Mouse (Mus musculus): ENCODE measurements around the gene Rnf39. TPM values are rescaled to one million over a fixed set of nuclear protein-coding genes. Genes with fewer than 3 reads are reported as not detected.
A peak's percentile ranks its signal among the peaks of the same experiment; 100 is the strongest.

The Rnf39 gene
- polyA plus RNA-seq (2015; fragmentation: Nextera tagmentation; extraction: Ambion mirVana), result 0.63 and 0.70 TPM in 2 replicates

- WGBS, result 3% methylated on average over 59 of the region's 59 CpGs
- H3K4me3 ChIP-seq (replicated peaks), result peak within 1 kb of the TSS; percentile 42
- H3K36me3 ChIP-seq, result no peaks in the 10 kb centered on the region
- H3K4me1 ChIP-seq (replicated peaks), result peaks cover 30% of the 10 kb centered on the region
- 0 out of 2 replicates have a peak, but pooled peaks have one; percentile 3 for ATAC-seq
- H3K9me3 ChIP-seq, result no peaks in the 10 kb centered on the region
- H3K4me2 ChIP-seq (replicated peaks), result peak within 1 kb of the TSS; percentile 63
- peaks cover 60% of the 10 kb centered on the region for H3K27me3 ChIP-seq
- peak within 1 kb of the TSS; percentile 47 for H3K9ac ChIP-seq (replicated peaks)
- no peak within 1 kb of the TSS for H3K27ac ChIP-seq
Observed at GRCm38 (mm10) chr17:36942791-36943471, at the start of gene Rnf39. Gene Rnf39 (plus strand): TSS chr17:36942918.

GRCm38 (mm10) chr17:36893387-36893786 lies 49.3 kb upstream of the Rnf39 start:
- peaks cover 4% of the 10 kb centered on the region; the same call in 1 of the 2 replicates for H3K27me3 ChIP-seq
- no peak overlapping the region for H3K9ac ChIP-seq (replicated peaks)
- H3K27ac ChIP-seq, result no peak overlapping the region
- no peak overlapping the region for H3K4me2 ChIP-seq (replicated peaks)
- H3K4me1 ChIP-seq (replicated peaks), result no peaks in the 10 kb centered on the region
- no peaks in the 10 kb centered on the region for H3K36me3 ChIP-seq
- ATAC-seq, result no peak
- no peaks in the 10 kb centered on the region for H3K9me3 ChIP-seq
- WGBS, result 82% methylated on average over 5 of the region's 5 CpGs
- no peak overlapping the region for H3K4me3 ChIP-seq (replicated peaks)

- Histone ChIP-seq H3K9me3 (no peaks in the 10 kb centered on the region), H3K27ac (no peak overlapping the region), H3K4me2 (replicated peaks) (no peak overlapping the region), H3K27me3 (peaks cover 2% of the 10 kb centered on the region; the same call in 1 of the 2 replicates), H3K36me3 (no peaks in the 10 kb centered on the region), H3K4me1 (replicated peaks) (no peaks in the 10 kb centered on the region), H3K9ac (replicated peaks) (no peak overlapping the region), H3K4me3 (replicated peaks) (no peak overlapping the region)
- 91% methylated on average over 1 of the region's 1 CpGs for WGBS
- ATAC-seq, result no peak
Observed at GRCm38 (mm10) chr17:36896583-36896982, 46.1 kb upstream of the Rnf39 start.

DNA sequence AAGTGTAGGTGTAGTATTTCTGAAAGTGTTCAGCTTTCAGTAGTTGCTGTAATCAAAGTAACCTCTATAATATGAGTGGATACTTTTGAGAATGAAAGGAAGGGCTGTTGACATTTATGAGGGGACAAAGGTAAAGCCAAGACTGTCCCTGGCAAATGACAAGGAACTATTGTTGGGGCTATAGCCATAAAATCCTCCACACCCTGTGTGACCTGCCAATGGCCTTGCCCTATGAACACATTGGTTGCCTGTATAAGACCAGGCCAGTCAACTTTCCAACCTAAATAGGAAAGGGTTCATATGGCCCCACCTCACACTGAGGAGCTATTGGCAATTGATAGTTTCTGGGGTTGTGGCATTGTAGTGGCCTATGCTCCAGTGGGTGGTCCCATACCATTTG lies 45.7 kb upstream of the Rnf39 start:
- H3K4me2 ChIP-seq (replicated peaks), result no peak overlapping the region
- no peaks in the 10 kb centered on the region for H3K4me1 ChIP-seq (replicated peaks)
- no peaks in the 10 kb centered on the region for H3K27me3 ChIP-seq
- no peak for ATAC-seq
- no peak overlapping the region for H3K27ac ChIP-seq
- H3K4me3 ChIP-seq (replicated peaks), result no peak overlapping the region
- no peaks in the 10 kb centered on the region for H3K9me3 ChIP-seq
- H3K9ac ChIP-seq (replicated peaks), result no peak overlapping the region
- H3K36me3 ChIP-seq, result no peaks in the 10 kb centered on the region

GRCm38 (mm10) chr17:36897552-36898205 lies 45.0 kb upstream of the Rnf39 start, which contains the start of gene Trim31:
Gene Trim31 (plus strand): TSS chr17:36898118.
- Histone ChIP-seq H3K4me3 (replicated peaks) (no peak within 1 kb of the TSS), H3K27ac (no peak within 1 kb of the TSS), H3K9me3 (no peaks in the 10 kb centered on the region), H3K4me2 (replicated peaks) (no peak within 1 kb of the TSS), H3K27me3 (no peaks in the 10 kb centered on the region), H3K9ac (replicated peaks) (no peak within 1 kb of the TSS), H3K4me1 (replicated peaks) (no peaks in the 10 kb centered on the region), H3K36me3 (no peaks in the 10 kb centered on the region)
- no peak for ATAC-seq
- 71% methylated on average over 6 of the region's 6 CpGs for WGBS

DNA sequence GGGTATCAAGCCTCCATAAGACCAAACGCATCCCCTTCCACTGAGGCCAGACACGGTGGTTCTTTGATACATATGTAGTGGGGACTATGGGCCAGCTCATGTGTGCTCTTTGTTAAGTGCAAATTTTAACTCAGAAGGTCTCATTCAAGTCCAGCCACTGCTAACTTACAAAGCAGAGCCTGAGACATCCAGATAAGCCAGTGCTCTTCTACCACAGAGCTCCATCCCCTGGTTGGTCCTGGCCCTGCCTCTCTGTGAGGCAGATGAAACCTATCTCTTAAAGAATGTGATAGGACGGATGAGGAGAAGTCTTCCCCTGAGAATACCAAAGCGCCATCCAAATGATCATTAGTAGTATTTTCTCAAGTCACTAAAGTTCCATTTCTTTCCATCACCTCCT lies 43.3 kb upstream of the Rnf39 start:
- H3K4me2 ChIP-seq (replicated peaks), result no peak overlapping the region
- no peaks in the 10 kb centered on the region for H3K27me3 ChIP-seq
- H3K4me3 ChIP-seq (replicated peaks), result no peak overlapping the region
- ATAC-seq, result no peak
- no peaks in the 10 kb centered on the region for H3K36me3 ChIP-seq
- H3K4me1 ChIP-seq (replicated peaks), result no peaks in the 10 kb centered on the region
- H3K9ac ChIP-seq (replicated peaks), result no peak overlapping the region
- whole genome bisulfite sequencing, result 86% methylated on average over 4 of the region's 4 CpGs
- no peaks in the 10 kb centered on the region for H3K9me3 ChIP-seq
- no peak overlapping the region for H3K27ac ChIP-seq

- 92% methylated on average over 5 of the region's 5 CpGs for WGBS
- Histone ChIP-seq H3K4me3 (replicated peaks) (no peak overlapping the region), H3K27ac (no peak overlapping the region), H3K4me1 (replicated peaks) (no peaks in the 10 kb centered on the region), H3K9ac (replicated peaks) (no peak overlapping the region), H3K36me3 (no peaks in the 10 kb centered on the region), H3K4me2 (replicated peaks) (no peak overlapping the region), H3K27me3 (no peaks in the 10 kb centered on the region), H3K9me3 (no peaks in the 10 kb centered on the region)
- ATAC-seq, result no peak
Observed at GRCm38 (mm10) chr17:36900001-36900400, 42.7 kb upstream of the Rnf39 start.

GRCm38 (mm10) chr17:36900691-36901090 lies 42.0 kb upstream of the Rnf39 start:
- H3K27me3 ChIP-seq, result no peaks in the 10 kb centered on the region
- H3K4me3 ChIP-seq (replicated peaks), result no peak overlapping the region
- H3K36me3 ChIP-seq, result no peaks in the 10 kb centered on the region
- H3K9me3 ChIP-seq, result no peaks in the 10 kb centered on the region
- no peak overlapping the region for H3K27ac ChIP-seq
- ATAC-seq, result no peak
- no peaks in the 10 kb centered on the region for H3K4me1 ChIP-seq (replicated peaks)
- no peak overlapping the region for H3K9ac ChIP-seq (replicated peaks)
- WGBS, result 41% methylated on average over 1 of the region's 1 CpGs
- H3K4me2 ChIP-seq (replicated peaks), result no peak overlapping the region

DNA sequence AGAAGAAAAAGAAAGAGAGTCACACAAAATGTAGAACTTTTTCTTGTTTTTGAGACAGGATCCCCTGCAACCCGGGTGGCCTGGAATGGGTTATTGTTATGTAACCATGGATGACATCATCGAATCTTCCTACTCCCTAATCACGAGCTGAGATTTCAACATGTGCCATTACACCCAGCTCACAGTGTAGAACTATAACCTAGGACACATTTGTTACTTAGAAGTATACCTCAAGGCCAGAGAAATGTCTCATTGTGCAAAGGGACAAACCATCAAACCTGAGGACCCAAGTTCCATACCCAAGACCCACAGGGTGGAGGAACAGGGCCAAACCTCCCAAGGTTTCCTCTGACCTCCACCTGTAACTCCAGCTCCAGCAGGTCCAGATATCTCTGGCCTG lies 39.1 kb upstream of the Rnf39 start:
- Histone ChIP-seq H3K9ac (replicated peaks) (no peak overlapping the region), H3K4me2 (replicated peaks) (no peak overlapping the region), H3K4me1 (replicated peaks) (no peaks in the 10 kb centered on the region), H3K36me3 (no peaks in the 10 kb centered on the region), H3K9me3 (no peaks in the 10 kb centered on the region), H3K27ac (no peak overlapping the region), H3K4me3 (replicated peaks) (no peak overlapping the region), H3K27me3 (no peaks in the 10 kb centered on the region)
- no peak for ATAC-seq
- 78% methylated on average over 3 of the region's 3 CpGs for WGBS

- no peak for ATAC-seq
- 68% methylated on average over 1 of the region's 1 CpGs for WGBS
Observed at GRCm38 (mm10) chr17:36908235-36908634, 34.5 kb upstream of the Rnf39 start.

GRCm38 (mm10) chr17:36909802-36910201 lies 32.9 kb upstream of the Rnf39 start:
- no peak for ATAC-seq
- no peaks in the 10 kb centered on the region for H3K9me3 ChIP-seq
- no peak overlapping the region for H3K4me2 ChIP-seq (replicated peaks)
- no peak overlapping the region for H3K4me3 ChIP-seq (replicated peaks)
- no peaks in the 10 kb centered on the region for H3K4me1 ChIP-seq (replicated peaks)
- H3K36me3 ChIP-seq, result no peaks in the 10 kb centered on the region
- no peak overlapping the region for H3K9ac ChIP-seq (replicated peaks)
- H3K27ac ChIP-seq, result no peak overlapping the region
- H3K27me3 ChIP-seq, result no peaks in the 10 kb centered on the region
- WGBS, result 64% methylated on average over 4 of the region's 4 CpGs

More at GRCm38 (mm10) chr17:36908235-36908634, 34.5 kb upstream of the Rnf39 start:
- H3K27me3 ChIP-seq, result no peaks in the 10 kb centered on the region
- no peak overlapping the region for H3K4me2 ChIP-seq (replicated peaks)
- no peaks in the 10 kb centered on the region for H3K36me3 ChIP-seq
- H3K4me1 ChIP-seq (replicated peaks), result no peaks in the 10 kb centered on the region
- no peaks in the 10 kb centered on the region for H3K9me3 ChIP-seq
- H3K27ac ChIP-seq, result no peak overlapping the region
- H3K9ac ChIP-seq (replicated peaks), result no peak overlapping the region
- H3K4me3 ChIP-seq (replicated peaks), result no peak overlapping the region

DNA sequence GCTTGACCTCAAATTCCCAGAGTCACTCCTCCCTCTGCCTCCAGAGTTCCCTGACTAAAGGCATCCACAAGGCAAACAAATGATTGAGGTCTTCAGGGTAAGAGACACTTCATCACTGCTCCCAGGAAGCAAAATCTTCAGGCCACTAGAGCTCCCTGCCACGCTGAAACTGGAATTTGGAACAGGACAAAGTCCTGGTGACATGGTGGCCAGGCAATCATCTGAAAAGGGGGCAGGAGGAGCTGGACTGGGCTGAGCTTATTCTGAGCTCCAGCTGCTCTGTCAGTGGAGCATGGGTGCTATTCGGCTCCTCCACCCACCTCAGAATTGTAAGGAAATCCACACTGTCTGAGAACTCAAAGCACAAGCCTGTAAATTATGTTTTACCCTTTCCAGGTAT lies 30.7 kb upstream of the Rnf39 start:
- Histone ChIP-seq H3K9ac (replicated peaks) (no peak overlapping the region), H3K27ac (no peak overlapping the region), H3K9me3 (no peaks in the 10 kb centered on the region), H3K4me3 (replicated peaks) (no peak overlapping the region), H3K4me1 (replicated peaks) (no peaks in the 10 kb centered on the region), H3K4me2 (replicated peaks) (no peak overlapping the region), H3K27me3 (no peaks in the 10 kb centered on the region), H3K36me3 (no peaks in the 10 kb centered on the region)
- 63% methylated on average over 2 of the region's 2 CpGs for WGBS
- no peak for ATAC-seq

All from midbrain, embryonic 13.5 days (tissue).